Mouse (Mus musculus): ENCODE data around the gene Mcrs1. TPM values are rescaled to one million over a fixed set of nuclear protein-coding genes. Genes with fewer than 3 reads are reported as not detected.
"Not testable (repeated sequence)": the region's sequence is repeated elsewhere in the genome, so short reads cannot be mapped to it uniquely, and the experiment has no call there.

The Mcrs1 gene
- polyA plus RNA-seq, 1 experiment from 2014 or later, result 181 TPM

GRCm38 (mm10) chr15:99253175-99253479 is 1.4 kb upstream of the Mcrs1 start:
- not testable (repeated sequence) for H3K36me3 ChIP-seq (ENCODE audit: insufficient read depth, low read length); H3K27me3 ChIP-seq (ENCODE audit: insufficient read depth, low read length); ATAC-seq (ENCODE audit: low FRiP score, low TSS enrichment); H3K9me3 ChIP-seq (ENCODE audit: low read length)
- WGBS, result 36% methylated on average over 2 of the region's 2 CpGs
- peaks cover 38% of the 10 kb centered on the region for H3K4me1 ChIP-seq (ENCODE audit: insufficient read depth, low read length)
- H3K27ac ChIP-seq (ENCODE audit: low read length), result peak overlapping the region; percentile 100; the same call in 1 of the 2 replicates
- H3K9ac ChIP-seq (replicated peaks; ENCODE audit: low read length), result peak overlapping the region; percentile 89
- peak overlapping the region; percentile 79; the same call in 1 of the 2 replicates for H3K4me3 ChIP-seq (ENCODE audit: low read length)
- peak overlapping the region; percentile 74 for H3K4me2 ChIP-seq (replicated peaks; ENCODE audit: low read depth, low read length)

DNA sequence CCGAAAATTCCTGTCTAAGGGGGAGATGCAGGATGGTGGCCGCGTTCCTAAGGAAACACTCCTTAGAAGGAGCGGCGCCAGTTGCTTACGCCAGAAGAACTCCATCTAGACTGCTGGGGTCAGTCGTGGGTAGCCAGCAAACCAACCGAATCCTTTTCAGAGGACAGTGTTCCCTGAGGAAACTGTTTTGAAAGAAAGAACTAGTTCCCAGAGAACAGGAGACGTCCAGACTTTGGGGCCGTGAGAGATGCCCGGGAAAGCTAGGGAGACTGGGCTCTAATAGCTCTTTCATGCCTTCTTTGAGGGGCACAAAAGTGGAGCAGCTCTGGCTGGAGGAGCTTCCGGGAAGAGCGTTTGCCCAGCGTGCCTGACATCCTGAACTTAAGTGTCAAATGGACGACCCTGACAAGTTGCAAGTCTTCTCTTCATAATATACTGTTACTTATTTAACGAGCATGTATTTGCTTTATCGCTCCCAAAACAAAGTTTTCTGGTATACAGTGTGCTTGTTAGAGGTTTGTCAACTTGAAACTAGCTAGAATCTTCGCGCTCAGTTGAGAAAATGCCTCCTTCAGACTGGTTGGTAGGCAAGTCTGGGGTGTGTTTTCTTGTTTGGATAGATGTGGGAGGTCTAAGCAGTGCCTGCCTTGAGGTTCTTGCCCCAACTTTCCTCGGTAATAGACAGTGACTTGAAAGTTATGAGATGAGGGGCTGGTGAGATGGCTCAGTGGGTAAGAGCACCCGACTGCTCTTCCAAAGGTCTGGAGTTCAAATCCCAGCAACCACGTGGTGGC is 817 bp upstream of the Mcrs1 start:
- peak overlapping the region; percentile 89 for H3K9ac ChIP-seq (replicated peaks; ENCODE audit: low read length)
- H3K27me3 ChIP-seq (ENCODE audit: insufficient read depth, low read length), result no peaks in the 10 kb centered on the region
- H3K4me3 ChIP-seq (ENCODE audit: low read length), result peak overlapping the region; percentile 79
- ATAC-seq (ENCODE audit: low FRiP score, low TSS enrichment), result peak; percentile 74
- peak overlapping the region; percentile 74 for H3K4me2 ChIP-seq (replicated peaks; ENCODE audit: low read depth, low read length)
- H3K27ac ChIP-seq (ENCODE audit: low read length), result peak overlapping the region; percentile 100
- peaks cover 12% of the 10 kb centered on the region for H3K36me3 ChIP-seq (ENCODE audit: insufficient read depth, low read length)
- 2% methylated on average over 22 of the region's 22 CpGs for WGBS
- peaks cover 40% of the 10 kb centered on the region for H3K4me1 ChIP-seq (ENCODE audit: insufficient read depth, low read length)
- H3K9me3 ChIP-seq (ENCODE audit: low read length), result no peaks in the 10 kb centered on the region

- not testable (repeated sequence) for H3K27ac ChIP-seq (ENCODE audit: low read length)
- WGBS, result under 1% methylated on average over 14 of the region's 15 CpGs
- H3K9ac ChIP-seq (replicated peaks; ENCODE audit: low read length), result peak overlapping the region; percentile 89
Measured at GRCm38 (mm10) chr15:99251111-99251510, 650 bp downstream of the Mcrs1 start.

GRCm38 (mm10) chr15:99249938-99250337 is 1.8 kb downstream of the Mcrs1 start:
- Histone ChIP-seq H3K9ac (replicated peaks; ENCODE audit: low read length) (no peak overlapping the region), H3K27me3 (ENCODE audit: insufficient read depth, low read length) (no peaks in the 10 kb centered on the region), H3K9me3 (ENCODE audit: low read length) (no peaks in the 10 kb centered on the region), H3K36me3 (ENCODE audit: insufficient read depth, low read length) (peaks cover 34% of the 10 kb centered on the region), H3K27ac (ENCODE audit: low read length) (peak overlapping the region; percentile 35; the same call in 1 of the 2 replicates), H3K4me3 (ENCODE audit: low read length) (no peak overlapping the region), H3K4me2 (replicated peaks; ENCODE audit: low read depth, low read length) (no peak overlapping the region), H3K4me1 (ENCODE audit: insufficient read depth, low read length) (peaks cover 34% of the 10 kb centered on the region)
- 80% methylated on average over 11 of the region's 11 CpGs for WGBS
- no peak for ATAC-seq (ENCODE audit: low FRiP score, low TSS enrichment)

More at GRCm38 (mm10) chr15:99251111-99251510, 650 bp downstream of the Mcrs1 start:
- not testable (repeated sequence) for ATAC-seq (ENCODE audit: low FRiP score, low TSS enrichment); H3K27me3 ChIP-seq (ENCODE audit: insufficient read depth, low read length); H3K9me3 ChIP-seq (ENCODE audit: low read length)
- H3K4me3 ChIP-seq (ENCODE audit: low read length), result peak overlapping the region; percentile 79
- H3K4me2 ChIP-seq (replicated peaks; ENCODE audit: low read depth, low read length), result peak overlapping the region; percentile 74
- H3K4me1 ChIP-seq (ENCODE audit: insufficient read depth, low read length), result peaks cover 34% of the 10 kb centered on the region
- peaks cover 22% of the 10 kb centered on the region for H3K36me3 ChIP-seq (ENCODE audit: insufficient read depth, low read length)

DNA sequence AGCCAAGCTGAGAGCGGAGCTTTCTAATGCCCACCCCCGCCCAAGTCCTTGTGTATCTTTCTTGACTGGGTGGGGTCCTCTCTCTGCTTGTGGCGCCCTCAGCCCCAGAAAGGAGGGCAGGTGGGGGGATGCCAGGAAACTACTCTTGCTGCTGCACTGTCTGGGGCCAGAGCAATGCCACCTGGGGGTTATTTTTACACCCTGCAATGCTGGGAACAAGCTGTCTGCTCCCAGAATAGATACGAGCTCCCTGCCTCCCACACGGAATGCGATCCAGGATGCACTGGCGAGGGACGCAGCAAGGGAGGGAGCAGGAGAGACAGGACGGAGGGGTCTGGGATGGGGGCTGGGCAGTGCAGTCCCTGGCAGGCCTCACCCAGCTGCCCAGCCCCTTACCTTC is 2.8 kb downstream of the Mcrs1 start:
- H3K27ac ChIP-seq (ENCODE audit: low read length), result 0 out of 2 replicates have a peak overlapping the region, but pooled peaks have one; percentile 18
- WGBS, result 40% methylated on average over 9 of the region's 9 CpGs
- H3K9ac ChIP-seq (replicated peaks; ENCODE audit: low read length), result no peak overlapping the region
- H3K9me3 ChIP-seq (ENCODE audit: low read length), result no peaks in the 10 kb centered on the region
- no peak overlapping the region for H3K4me2 ChIP-seq (replicated peaks; ENCODE audit: low read depth, low read length)
- no peak overlapping the region for H3K4me3 ChIP-seq (ENCODE audit: low read length)
- peak; percentile 19; the same call in 1 of the 2 replicates for ATAC-seq (ENCODE audit: low FRiP score, low TSS enrichment)
- no peaks in the 10 kb centered on the region for H3K27me3 ChIP-seq (ENCODE audit: insufficient read depth, low read length)
- peaks cover 42% of the 10 kb centered on the region for H3K36me3 ChIP-seq (ENCODE audit: insufficient read depth, low read length)
- H3K4me1 ChIP-seq (ENCODE audit: insufficient read depth, low read length), result peaks cover 33% of the 10 kb centered on the region

DNA sequence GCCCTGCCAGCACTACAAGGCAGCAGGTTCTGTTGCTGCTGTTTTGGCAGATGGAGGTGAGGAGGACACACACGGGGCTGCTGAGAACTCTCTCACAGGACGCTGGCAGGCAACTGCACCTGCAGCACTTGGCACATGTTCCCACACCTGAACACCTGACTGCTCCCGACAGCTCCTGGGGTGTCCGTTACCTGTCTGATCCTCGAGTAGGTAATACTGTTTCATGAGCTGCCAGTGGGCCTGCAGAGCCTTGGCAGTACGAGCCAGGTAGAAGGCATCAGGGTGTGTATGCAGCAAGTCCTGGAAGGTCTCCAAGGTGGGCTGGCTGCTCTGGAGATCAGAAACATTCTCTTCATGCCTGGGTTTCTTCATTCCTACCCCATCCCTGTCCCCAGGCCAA is 5.0 kb downstream of the Mcrs1 start:
- not testable (repeated sequence) for H3K9me3 ChIP-seq (ENCODE audit: low read length); ATAC-seq (ENCODE audit: low FRiP score, low TSS enrichment); H3K9ac ChIP-seq (replicated peaks; ENCODE audit: low read length); H3K27ac ChIP-seq (ENCODE audit: low read length); H3K4me3 ChIP-seq (ENCODE audit: low read length); H3K4me2 ChIP-seq (replicated peaks; ENCODE audit: low read depth, low read length); H3K27me3 ChIP-seq (ENCODE audit: insufficient read depth, low read length)
- WGBS, result 85% methylated on average over 6 of the region's 6 CpGs
- peaks cover 59% of the 10 kb centered on the region for H3K36me3 ChIP-seq (ENCODE audit: insufficient read depth, low read length)
- peaks cover 21% of the 10 kb centered on the region for H3K4me1 ChIP-seq (ENCODE audit: insufficient read depth, low read length)

DNA sequence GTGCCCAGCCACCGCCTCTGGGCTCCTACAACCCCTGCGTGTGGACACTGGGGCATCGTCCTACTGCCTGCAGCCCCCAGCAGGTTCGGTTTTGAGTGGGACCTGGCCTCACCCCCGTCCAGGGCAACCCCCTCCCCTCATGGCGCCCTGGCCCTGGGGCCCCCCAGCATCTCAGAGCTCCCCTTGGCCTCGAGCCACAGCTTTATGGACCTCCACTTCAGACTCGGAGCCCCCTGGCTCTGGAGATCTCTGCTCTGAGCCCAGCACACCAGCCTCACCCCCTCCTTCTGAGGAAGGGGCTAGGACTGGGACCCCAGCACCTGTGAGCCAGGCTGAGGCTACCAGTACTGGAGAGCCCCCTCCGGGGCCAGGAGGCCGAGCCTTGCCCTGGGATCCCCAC is 9.7 kb downstream of the Mcrs1 start:
- Histone ChIP-seq H3K9me3 (ENCODE audit: low read length) (no peaks in the 10 kb centered on the region), H3K27ac (ENCODE audit: low read length) (no peak overlapping the region), H3K4me2 (replicated peaks; ENCODE audit: low read depth, low read length) (no peak overlapping the region), H3K4me3 (ENCODE audit: low read length) (no peak overlapping the region), H3K4me1 (ENCODE audit: insufficient read depth, low read length) (no peaks in the 10 kb centered on the region), H3K9ac (replicated peaks; ENCODE audit: low read length) (no peak overlapping the region), H3K27me3 (ENCODE audit: insufficient read depth, low read length) (no peaks in the 10 kb centered on the region), H3K36me3 (ENCODE audit: insufficient read depth, low read length) (peaks cover 48% of the 10 kb centered on the region)
- 89% methylated on average over 10 of the region's 10 CpGs for whole genome bisulfite sequencing
- peak; percentile 43; the same call in 1 of the 2 replicates for ATAC-seq (ENCODE audit: low FRiP score, low TSS enrichment)

- Histone ChIP-seq H3K4me2 (replicated peaks; ENCODE audit: low read depth, low read length) (no peak overlapping the region), H3K4me3 (ENCODE audit: low read length) (no peak overlapping the region), H3K9ac (replicated peaks; ENCODE audit: low read length) (no peak overlapping the region), H3K9me3 (ENCODE audit: low read length) (no peaks in the 10 kb centered on the region), H3K4me1 (ENCODE audit: insufficient read depth, low read length) (no peaks in the 10 kb centered on the region), H3K36me3 (ENCODE audit: insufficient read depth, low read length) (peaks cover 42% of the 10 kb centered on the region), H3K27me3 (ENCODE audit: insufficient read depth, low read length) (no peaks in the 10 kb centered on the region), H3K27ac (ENCODE audit: low read length) (no peak overlapping the region)
- ATAC-seq (ENCODE audit: low FRiP score, low TSS enrichment), result no peak
- 77% methylated on average over 4 of the region's 4 CpGs for WGBS
Measured at GRCm38 (mm10) chr15:99241249-99241648, 10.5 kb downstream of the Mcrs1 start.

- H3K27ac ChIP-seq (ENCODE audit: low read length), result no peak overlapping the region
- no peak overlapping the region for H3K4me2 ChIP-seq (replicated peaks; ENCODE audit: low read depth, low read length)
- H3K4me3 ChIP-seq (ENCODE audit: low read length), result no peak overlapping the region
- H3K9me3 ChIP-seq (ENCODE audit: low read length), result no peaks in the 10 kb centered on the region
- no peaks in the 10 kb centered on the region for H3K4me1 ChIP-seq (ENCODE audit: insufficient read depth, low read length)
- H3K36me3 ChIP-seq (ENCODE audit: insufficient read depth, low read length), result peaks cover 33% of the 10 kb centered on the region
- no peaks in the 10 kb centered on the region for H3K27me3 ChIP-seq (ENCODE audit: insufficient read depth, low read length)
- no peak overlapping the region for H3K9ac ChIP-seq (replicated peaks; ENCODE audit: low read length)
- ATAC-seq (ENCODE audit: low FRiP score, low TSS enrichment), result no peak
- WGBS, result 75% methylated on average over 4 of the region's 4 CpGs
Measured at GRCm38 (mm10) chr15:99240129-99240528, 11.6 kb downstream of the Mcrs1 start.

DNA sequence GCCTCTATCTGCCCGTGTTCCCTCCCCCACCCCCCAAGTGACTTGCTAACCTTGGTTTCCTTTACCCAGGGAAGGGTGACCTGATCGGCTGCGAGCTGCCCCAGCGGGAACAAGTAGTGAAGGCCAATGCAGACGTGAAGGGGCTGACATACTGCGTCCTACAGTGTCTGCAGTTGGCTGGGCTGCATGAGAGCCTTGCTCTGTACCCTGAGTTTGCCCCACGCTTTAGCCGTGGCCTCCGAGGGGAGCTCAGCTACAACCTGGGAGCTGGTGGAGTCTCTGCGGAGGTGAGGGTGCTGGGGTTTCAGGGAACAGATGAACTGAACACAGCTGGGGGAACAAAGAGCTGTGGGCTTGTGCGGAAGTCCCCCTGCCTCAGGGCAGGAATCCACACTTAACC is 13.8 kb downstream of the Mcrs1 start:
- 0 out of 2 replicates have a peak, but pooled peaks cover 5% of the 10 kb centered on the region for H3K4me1 ChIP-seq (ENCODE audit: insufficient read depth, low read length)
- H3K4me2 ChIP-seq (replicated peaks; ENCODE audit: low read depth, low read length), result no peak overlapping the region
- no peak overlapping the region for H3K4me3 ChIP-seq (ENCODE audit: low read length)
- no peak overlapping the region for H3K9ac ChIP-seq (replicated peaks; ENCODE audit: low read length)
- peaks cover 8% of the 10 kb centered on the region for H3K27me3 ChIP-seq (ENCODE audit: insufficient read depth, low read length)
- WGBS, result 54% methylated on average over 11 of the region's 11 CpGs
- ATAC-seq (ENCODE audit: low FRiP score, low TSS enrichment), result no peak
- H3K9me3 ChIP-seq (ENCODE audit: low read length), result no peaks in the 10 kb centered on the region
- peaks cover 12% of the 10 kb centered on the region; the same call in 1 of the 2 replicates for H3K36me3 ChIP-seq (ENCODE audit: insufficient read depth, low read length)
- no peak overlapping the region for H3K27ac ChIP-seq (ENCODE audit: low read length)

Measured in kidney, embryonic 16.5 days (tissue).